Mouse (Mus musculus) monocyte, adult 5-6 weeks (primary cell): ENCODE measurements around the gene Efna4. TPM values are rescaled to one million over a fixed set of nuclear protein-coding genes. Genes with fewer than 3 reads are reported as not detected.
A peak's percentile ranks its signal among the peaks of the same experiment; 100 is the strongest.

Experiments used
- ATAC-seq: fragments of 153-309, 156-312 bp; replicated peaks from 2 replicates; pipeline ENCODE4 v1.8.0; 2017; ENCODE audit warnings: mild to moderate bottlenecking; ENCODE audit not compliant: low TSS enrichment, insufficient number of reproducible peaks, severe bottlenecking, poor library complexity, low FRiP score
- total RNA-seq: library from RNA; stranded (forward); fragments of 200-1000, 200-491, 200-594 nt; gene quantifications from 3 replicates; pipeline ENCODE4 v1.2.3, GENCODE M21; 2017

The Efna4 gene
- total RNA-seq, 1 experiment from 2014 or later = not detected

DNA sequence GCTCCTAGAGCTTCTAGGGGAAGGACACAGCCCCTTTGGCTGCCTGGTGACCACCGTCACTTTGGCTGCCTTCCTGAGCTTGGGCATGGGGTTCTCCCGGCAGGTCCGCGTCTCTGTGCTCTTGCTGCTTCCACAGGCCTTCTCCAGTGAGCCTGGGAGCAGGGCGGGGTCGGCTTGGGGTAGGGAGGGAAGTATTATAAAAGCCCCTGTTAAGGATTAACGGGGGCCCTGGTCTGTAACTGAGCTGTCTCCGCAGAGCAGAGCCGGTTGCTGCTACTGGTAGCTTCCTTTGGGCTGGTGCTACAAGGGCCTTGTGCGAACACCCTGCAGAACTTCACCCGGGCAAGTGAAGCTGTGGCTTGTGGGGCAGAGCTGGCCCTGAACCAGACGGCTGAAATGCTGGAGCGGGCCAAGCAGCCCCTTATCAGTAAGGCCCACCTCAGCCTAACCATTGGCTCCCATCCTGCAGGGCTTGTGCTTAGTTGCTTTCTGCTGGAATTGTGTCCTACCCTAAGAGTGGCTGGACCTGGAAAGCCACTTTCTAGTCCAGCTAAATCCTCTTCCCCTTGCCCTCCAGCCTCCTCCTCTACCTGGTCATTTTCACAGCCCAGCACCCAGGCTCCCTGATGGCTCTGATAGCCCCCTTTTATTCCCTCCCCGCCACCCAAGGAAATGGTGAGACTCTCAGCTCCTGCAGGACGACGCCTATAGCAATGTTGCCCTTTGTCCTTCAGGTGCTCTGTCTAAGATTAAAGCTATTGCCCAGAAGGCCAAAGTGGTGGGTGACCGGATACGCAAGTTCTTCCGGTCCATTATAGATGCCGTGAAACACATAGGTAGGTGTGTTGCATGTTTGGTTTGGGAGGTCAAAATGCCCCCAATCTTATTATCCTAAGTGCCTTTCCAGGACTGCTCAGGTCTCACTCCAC, 27.9 kb upstream of the Efna4 start:
- no peak for ATAC-seq

DNA sequence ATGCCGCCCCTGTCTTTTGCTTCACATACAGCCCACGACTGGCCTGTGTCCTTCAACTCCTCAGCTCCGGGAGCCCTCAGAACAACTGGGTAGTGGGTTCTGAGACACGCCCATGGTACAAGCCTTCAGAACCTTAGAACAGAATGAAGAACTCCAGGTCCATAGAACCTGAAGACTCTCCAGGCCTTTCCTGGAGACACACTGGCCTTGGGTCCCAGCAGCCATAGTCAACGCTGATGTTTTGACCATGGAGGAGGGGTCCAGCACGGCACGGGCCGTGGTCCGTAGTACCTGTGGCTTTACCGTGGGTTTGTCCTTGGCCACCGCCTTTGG, 27.3 kb upstream of the Efna4 start, which contains the start of gene Dcst1:
Gene Dcst1 (minus strand): TSS at position 101 of the 333 bp plus-strand sequence.
- no peak for ATAC-seq

DNA sequence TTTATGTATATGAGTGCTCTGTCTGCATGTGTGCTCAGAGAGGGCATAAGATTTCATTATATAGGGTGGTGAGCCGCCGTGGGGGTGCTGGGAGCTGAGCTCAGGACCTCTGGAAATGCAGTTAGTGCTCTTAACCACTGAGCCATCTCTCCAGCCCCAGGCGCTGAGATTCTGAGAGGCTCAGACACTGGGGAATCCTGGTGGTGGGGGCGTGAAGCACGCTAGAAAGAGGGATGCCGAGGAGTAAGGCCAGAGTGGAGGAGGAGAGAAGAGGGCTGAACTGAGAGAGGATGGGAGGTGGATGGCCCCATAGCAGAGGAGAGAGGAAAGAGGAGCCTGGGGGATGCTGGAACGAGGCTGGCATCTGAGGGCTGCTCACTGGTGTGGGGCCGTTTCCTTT, 26.8 kb upstream of the Efna4 start:
- no peak for ATAC-seq

DNA sequence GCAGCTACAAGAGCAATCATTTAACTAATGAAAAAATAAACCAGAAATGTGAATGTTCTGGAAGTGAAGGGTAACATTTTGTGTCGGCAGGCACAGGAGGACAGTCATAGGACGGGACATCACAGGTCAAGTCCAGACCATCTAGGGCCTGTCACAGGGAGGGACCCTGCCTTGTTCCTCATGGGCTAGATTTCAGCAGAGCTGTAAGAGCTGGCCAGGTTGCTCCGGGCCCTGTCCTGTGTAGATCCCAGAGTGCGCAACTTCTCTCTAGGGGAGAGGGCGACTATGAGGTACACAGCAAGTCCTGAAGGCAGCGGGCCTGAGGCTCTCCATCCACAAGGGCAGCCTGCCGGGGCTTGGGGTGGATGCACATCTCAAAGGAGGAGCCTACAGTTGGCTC, 23.8 kb upstream of the Efna4 start, which contains the start of gene Dcst2:
Gene Dcst2 (plus strand): TSS at position 301 of the 400 bp plus-strand sequence.
- ATAC-seq = no peak

DNA sequence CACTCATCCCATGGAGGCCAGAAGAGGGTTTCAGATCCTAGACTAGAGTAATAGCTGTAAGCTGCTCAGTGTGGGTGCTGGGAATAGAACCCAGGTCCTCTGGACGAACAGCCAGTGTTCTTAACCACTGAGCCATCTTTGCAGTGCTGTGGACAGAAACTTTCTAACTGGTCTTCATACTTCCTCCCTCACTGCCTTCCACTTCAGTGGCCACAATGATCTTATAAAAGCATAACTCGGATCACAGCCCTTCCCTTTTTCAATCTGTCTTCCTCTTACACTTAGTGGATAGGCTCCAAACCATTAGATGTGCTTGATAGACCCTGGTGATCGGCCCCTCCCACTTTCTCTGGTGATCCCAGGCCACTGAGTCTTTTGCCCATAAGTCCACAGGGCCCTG, 22.4 kb upstream of the Efna4 start:
- 0 out of 2 replicates have a peak, but pooled peaks have one; percentile 25 for ATAC-seq

DNA sequence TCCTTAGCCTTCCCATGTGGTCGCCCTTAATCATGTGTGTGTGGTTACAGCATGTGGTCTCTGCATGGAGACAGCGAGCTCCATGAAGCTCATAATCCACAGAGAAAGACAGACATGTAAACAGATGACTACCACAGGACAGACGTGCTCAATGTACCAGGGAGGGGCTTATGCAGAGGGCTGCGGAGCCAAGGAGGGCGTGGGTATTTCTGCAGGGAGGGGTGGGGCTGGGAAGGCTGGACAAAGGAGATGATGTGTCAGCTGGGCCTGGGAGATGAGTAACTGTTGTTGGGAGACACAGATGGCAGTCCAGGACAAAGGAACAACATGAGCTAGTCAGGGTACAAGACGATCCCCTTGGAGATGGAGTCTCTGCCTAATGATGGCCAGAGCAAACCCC, 21.8 kb upstream of the Efna4 start:
- no peak for ATAC-seq

DNA sequence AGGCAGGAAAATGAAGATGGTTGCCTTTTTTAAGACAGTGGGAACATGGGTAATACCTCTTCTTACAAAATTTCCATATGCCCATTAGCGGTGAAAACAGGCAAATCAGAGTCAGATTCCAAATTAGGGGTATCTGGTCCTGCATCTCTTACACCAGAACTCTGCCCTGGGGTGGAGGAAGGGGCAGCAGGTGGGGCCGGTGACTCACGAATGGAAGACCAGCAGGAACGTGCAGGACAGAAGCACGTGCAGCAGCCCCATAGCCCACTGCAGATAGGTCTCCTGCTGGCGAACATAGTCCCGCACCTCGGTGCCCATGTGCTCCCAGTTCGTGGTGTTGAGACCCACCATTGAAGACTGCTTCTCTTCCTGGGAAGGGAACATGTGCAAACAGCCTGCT, 18.2 kb upstream of the Efna4 start:
- ATAC-seq = no peak

DNA sequence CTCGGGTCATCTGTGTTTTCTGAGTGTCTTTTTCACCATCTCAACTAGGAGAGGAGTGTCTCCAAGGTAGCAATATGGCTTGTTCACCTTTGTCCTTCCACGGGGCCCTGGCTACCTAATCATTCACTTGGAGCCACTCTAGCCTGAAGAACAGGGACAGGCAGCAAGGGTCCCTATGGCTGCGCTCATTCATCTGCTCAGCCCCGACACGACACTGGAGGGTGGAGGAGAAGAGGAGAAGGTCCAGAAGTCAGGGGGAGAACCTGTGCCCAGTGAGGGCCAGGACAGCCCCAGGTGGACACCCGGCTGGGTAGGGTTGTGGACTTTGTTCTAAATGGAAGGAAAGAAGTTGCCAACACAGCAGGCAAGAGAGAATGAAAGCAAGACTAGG, 17.7 kb upstream of the Efna4 start:
- no peak for ATAC-seq

DNA sequence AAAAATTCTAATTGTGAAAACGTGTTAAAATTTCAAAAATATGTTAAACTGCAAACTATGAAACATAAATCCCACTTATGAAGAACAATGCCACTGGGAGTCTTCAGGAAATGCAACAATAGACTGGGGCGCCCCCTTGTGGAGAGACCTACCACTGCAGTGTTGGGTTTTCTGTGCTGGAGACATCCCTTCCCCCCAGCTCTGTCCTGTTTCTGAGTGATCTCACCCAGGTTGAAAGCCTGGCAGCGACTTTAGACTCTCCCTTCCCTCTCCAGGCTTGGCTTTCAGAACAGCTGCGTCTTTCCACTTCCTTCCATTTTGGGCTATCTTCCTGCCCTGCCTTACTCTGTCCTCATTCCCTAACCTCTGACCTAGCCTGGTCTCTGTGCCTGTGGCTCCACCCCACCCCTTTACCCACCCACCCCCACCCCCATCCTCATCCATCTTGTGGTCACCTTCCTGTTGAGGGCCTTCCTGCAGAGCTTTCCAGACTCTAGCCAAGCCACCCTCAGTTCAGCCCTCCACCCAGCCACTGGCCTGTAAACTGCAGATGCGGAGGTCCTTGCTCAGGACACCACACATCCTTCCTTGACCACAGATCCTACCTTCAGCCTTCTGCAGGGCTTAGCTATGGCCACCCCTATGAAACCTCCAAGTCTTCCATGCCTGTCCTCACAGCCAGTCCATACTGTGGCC, 17.1 kb upstream of the Efna4 start:
- ATAC-seq = peak; percentile 54

DNA sequence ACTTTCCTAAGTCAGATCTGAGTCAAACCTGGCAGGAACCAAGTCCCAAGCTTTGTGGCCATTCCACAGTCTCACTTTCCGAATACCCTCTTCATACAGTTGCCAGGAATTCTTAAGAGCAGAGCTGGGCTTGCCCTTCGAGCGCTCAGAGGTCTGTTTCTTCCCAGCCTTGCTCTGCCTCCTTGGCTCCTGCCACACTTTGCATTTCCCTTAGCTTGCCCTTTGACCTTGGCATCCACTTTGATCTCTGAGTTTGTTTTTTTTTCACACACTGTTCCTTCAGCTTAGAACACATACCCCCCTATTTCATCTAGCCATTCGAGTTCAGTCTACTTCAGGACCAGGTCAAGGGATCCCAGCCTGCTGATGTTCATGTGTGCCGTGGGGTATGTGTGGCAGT, 13.4 kb upstream of the Efna4 start:
- no peak for ATAC-seq

DNA sequence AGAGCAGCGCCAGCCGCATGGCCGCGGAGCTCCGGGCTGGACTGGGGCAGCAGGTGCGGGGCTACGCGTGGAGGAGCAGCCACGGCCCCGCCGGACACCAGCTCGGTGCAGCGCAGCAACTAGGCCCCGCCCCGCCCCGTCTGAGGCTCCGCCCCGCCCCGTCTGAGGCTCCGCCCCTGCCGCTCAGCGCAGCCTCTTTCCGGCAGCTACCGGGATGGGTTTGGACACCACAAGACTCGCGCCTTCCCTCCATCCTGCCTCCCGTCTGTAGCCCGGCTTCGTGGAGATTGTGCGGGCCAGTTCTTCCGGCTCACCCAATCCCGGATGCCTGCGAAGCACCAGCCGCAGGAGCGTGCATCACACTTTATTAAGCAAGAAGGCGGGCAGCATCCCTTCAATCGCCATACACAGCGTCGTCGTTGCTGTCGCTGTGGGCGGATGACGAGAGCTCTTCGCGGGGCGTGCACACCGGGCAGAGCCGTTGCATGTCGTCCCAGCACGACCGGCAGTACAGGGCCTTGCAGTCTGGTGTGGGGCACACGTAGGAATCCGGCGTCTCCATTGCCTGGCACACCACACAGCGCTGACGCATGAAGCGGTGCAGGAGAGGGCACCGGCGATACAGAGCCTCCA, 12.2 kb upstream of the Efna4 start, which contains the start of gene Adam15:
Gene Adam15 (minus strand): TSS at position 128 of the 633 bp plus-strand sequence.
- ATAC-seq = peak; percentile 70

DNA sequence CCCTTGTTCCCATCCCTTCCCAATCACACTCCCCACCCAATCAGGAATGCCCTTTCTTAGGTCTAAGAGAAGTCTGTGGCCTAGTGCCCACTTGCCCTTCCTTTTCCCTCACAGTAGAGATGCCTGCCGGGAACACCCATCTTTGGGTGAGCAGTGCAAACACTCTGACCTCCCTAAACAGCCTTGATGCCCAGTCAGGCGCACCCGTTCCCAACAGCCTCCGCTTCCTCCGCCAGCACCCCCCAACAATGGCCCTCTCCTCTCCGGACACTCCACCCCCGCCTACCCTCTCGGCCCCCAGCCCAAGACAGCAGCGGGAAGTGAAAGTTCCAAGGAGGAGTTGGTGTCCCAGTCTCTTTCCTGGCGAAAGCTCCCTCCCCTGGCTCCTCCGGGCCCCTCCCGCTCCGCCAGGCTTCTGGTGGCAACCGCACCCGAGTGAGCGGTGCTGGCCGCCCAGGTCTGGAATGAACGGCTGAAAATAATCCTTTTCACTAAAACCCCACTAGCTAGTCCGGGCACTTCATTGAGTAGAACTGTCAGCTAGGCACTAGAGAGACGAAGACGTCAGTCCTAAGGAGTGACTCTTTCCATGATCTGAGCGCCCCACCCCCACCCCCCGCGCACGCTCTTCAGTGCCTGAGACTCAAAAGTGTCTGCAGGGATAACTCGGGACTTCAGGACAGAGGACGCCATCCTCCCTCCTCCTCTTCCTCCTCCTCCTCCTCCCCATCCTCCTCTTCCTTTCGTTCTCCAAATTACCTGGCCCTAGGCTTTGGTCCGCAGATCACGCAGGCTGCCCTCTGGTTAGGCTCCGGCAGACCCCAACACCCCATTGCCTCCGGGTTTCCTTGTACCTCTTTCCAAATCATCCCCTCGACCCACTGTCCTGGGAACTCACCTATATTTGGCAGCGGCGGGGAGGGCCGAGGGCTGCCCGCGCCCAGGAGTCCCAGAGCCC, 11.4 kb upstream of the Efna4 start:
- no peak; the same call in 1 of the 2 replicates for ATAC-seq

DNA sequence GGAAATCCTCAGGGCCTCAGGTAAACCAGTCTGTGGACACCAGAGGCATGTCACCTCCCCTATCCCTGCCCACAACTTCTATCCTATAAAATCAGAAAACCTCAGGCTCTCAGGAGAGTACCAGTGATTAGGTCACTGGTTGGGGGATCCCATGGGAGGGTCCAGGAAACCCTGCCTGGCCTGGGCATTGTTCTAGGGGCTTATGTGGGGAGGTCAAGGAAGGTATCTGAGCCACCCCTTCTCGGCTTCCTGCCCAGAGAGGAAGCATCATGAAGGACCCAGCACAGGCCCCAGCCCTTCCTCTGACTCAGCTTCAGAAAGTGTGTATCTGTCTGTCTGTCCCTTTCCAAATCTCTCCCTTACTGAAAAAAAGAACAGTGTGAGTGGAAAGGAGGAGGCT, 10.1 kb upstream of the Efna4 start:
- no peak for ATAC-seq

DNA sequence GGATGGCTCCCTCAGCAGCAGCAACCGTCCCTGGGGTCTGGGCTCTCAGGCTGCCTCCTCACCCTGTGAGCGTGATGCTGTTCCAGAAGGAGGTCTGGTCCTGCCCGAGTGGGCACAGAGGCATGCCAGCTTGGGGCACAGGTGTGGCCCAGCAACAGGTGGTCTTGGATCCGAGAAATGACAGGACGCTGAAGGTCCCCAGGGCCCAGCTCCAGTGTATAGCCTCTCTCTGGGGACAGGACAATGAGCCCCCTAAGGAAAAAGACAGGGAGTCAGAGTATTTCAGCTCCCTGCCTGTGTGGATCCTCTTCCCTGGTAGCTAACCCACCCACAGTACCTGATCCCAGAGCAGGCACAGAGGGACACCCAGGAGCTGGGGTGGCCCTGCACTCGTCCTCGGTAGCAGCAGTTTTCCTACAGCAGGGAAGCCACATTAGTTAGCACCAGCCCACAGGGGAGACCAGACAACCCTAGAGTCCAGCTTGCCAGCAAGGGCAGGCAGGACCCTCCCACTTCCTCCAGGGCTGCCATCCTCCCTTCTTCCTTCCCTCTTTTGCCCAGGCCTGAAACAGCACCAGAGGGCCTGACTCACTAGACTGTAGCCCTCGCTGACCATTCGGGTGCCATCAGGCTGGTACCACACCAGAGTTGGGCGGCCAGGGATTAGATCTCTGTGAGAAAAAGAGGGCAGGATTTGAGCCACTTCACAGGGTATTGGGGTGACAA, 9.2 kb upstream of the Efna4 start:
- peak; percentile 38; the same call in 1 of the 2 replicates for ATAC-seq

DNA sequence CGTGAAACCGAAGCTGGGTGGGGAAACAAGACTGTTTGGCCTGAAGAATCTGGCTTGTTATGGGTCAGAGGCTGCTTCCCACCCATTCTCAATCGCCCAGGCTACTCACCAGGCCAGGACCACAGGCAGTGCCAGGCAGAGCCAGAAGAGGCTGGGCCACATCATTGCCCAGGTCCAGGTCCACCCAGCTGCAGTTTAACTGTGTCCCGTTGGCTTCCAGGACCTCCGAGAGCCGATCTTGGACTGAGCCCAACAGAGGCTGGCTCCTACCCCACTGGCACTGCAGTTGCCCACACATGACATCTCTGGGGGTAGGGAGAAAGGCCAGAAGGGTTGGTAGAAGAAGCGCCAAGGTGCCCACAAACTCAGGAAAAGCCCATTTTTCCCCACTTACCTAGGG, 5.5 kb upstream of the Efna4 start:
- ATAC-seq = no peak

DNA sequence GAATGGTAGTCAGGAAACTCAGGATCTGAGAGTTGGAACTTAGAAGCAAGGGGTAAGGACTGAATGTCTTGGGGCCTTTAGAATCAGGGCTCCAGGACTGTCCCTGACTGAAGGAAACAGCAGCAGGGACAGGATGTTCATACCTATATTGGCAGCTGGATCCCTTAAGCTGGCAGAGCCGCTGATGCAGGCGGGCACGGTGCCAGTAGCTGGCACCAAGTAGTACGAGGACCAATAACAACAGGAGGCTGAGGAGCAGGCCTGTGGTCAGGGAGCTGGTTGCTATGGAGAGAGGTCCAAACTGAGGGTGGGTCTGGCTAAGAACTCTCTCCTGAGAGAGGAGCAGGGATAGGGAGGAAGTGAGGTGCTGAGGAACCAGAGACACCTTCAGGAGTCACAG, 4.0 kb upstream of the Efna4 start:
- no peak for ATAC-seq

DNA sequence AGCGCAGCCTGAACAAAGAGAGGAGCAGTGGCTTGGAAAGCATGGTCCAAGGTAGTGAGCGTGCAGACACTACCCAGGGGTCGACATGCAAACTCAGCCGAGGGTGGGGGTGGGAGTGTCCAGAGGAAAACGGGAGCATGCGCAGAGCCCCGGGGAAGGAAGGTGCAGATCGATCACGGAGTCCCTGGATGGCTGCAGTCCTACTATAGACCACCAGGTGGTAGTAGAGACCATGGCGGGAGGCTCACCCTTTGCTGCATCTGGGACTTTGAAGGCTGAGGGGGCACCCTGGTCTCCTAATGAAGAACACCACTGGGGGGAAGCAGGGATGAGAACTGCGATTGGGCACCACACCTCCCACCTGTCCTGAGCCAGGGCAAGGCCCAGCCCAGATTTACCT, 2.6 kb upstream of the Efna4 start:
- ATAC-seq = peak; percentile 81

DNA sequence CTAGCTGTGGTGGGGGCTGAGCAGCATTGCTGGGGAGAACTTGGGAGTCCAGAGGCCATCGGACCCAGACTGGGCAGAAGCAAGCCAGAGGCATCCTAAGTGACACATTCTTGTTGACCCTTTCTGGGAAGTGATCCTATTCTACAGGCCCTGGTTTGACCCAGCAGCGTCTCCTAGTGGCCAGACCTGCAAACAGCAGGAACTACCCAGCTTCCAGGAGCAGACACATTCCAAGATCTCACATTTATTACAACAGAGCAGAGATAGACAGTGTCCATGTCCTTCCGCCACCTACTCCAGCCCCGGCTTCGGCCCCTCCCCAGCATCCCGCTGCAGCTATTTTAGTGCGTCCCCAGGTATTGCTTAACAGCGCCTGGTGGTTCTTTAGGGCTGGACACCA, 1.6 kb upstream of the Efna4 start:
- no peak for ATAC-seq
